Mouse (Mus musculus): ENCODE measurements around the gene Ppp1r32.

- TF ChIP-seq EP300 (optimal IDR thresholded peaks at IDR 0.05) (no peak), CTCF (IDR thresholded peaks at IDR 0.05; ENCODE audit: low read depth) (no peak)
Measured at GRCm38 (mm10) chr19:10455437-10455806, 27.3 kb downstream of the Ppp1r32 start.
